Mouse (Mus musculus): ENCODE results near the gene Smpd4.

DNA sequence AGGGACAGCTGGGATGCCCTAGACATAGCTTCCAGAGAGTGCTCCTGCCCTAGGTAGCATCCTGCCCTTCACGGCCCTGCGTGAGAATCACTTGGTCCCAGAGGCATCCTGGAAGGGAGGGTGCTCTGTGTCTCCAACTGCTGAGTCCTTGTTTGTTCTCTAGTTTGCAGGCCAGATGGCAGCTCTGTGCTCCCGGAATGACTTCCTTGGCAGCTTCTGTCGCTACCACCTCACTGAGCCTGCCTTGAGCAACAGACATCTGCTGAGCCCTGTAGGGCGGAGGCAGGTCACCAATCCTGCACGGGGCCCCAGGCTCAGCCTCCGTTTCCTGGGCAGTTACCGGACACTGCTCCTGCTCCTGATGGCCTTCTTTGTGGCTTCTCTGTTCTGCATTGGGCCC, 23.2 kb downstream of the Smpd4 start:
- TF ChIP-seq GATA1 (IDR thresholded peaks at IDR 0.05; ENCODE audit: borderline replicate concordance, low read length) = no peak
- TF ChIP-seq FLI1 (IDR thresholded peaks at IDR 0.05; ENCODE audit: low read length) = no peak

Data from megakaryocyte, embryonic 14.5 days (primary cell).